Mouse (Mus musculus): ENCODE data around the gene Fam135a.

Gene Fam135a

DNA sequence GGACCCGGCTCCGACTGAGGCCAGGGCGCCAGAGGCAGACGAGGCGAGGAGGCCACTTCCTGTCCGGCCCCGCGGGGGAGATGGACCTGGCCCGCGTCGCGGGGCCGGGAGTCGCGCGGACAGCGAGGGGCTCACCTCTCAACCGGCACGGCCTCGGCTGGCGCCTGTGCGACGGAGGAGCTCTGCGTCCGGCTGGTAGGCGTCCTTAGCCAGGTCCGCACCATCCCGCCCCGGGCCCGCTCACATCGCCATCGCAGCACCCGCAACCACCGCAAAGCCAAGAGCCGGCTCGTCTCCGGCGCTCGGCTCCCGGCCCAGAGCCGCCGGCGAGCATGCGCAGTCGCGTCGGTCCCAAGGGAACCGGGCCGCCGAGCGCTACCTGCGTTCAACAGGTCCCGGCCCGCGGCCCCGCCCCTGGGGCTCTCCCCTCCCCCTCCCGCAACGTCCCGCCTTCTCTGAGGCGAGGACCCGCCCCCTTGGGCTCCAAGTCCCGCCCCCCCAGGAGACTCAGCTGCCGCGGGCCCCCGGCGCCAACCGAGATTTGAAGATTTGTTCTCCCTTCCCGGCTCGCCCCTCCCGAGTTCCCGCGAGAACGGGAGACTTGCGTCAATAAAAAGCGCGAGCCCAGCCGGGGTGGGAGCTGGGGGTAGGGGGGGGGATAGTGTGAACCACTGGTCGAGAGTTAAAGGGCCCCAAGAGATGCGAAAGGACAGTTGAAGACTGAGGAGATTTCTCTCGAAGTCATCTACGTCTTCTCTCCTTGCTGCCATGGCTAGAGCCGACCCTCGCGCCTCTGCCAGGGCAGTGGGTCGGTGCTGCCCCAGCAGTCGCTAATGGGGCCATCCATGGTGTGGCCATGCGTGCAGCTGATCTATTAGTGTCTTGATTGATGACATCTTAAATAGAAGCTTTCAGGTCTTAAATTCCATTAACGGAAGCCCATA is at the start of gene Fam135a:
Gene Fam135a (minus strand): TSS at position 416 of the 944 bp plus-strand sequence.
- DNase-seq (ENCODE audit: low read depth): peak; percentile 32

DNA sequence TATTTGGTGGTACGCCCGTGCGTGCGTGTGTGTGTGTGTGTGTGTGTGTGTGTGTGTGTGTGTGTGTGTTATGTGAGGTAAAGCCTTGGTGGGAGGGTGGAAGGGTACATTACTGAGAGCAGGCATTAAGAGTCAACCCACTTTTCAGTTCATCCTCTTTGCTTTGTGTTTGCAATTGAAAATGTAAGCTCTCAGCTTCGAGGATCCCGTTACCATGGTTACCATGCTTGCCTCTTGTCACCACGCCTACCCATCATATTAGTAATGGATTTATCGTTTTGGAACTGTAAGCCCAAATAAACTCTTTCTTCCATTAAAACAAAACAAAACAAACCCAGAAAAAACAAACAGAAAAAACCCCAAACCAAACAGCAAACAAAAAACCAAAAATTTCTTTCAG is 43.4 kb upstream of the Fam135a start:
- DNase-seq (ENCODE audit: low read depth): no peak

DNA sequence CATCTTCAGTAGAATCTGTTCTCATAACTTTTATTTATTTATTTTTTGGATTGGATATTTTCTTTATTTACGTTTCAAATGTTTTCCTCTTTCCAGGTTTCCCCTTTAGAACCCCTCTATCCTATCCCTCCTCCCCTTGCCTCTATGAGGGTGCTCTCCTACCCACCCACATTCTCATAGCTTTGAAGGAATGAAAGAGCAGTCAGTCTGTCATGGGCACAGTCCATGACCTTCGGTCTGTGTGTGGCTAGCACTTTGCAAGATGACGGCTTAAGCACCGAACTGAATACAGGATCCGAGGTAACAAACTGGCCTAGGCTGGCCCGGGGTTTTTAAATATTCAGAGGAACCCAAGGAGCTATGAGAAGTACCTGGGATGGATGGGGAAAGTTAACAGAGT is 40.4 kb upstream of the Fam135a start:
- DNase-seq (ENCODE audit: low read depth): no peak

DNA sequence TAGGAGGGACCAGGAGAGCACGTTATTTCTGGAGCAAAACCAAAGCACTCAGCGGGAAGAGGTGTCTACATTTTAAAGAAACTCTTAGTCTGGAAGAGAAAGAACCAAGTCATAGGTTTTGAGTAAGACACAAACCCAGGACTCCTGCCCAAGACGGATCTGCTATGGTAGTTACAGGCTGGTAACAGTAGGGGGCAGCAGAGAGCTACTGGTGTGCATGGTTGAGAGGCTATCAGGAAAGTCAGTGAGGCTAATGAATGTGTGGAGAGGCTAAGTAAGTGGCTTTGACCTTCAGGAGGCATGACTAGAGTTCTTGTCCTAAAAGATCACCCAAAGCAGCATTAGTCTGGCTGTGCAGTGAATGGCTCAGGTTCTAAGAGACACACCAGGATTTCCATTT is 37.0 kb upstream of the Fam135a start:
- peak; percentile 15 for DNase-seq (ENCODE audit: low read depth)

DNA sequence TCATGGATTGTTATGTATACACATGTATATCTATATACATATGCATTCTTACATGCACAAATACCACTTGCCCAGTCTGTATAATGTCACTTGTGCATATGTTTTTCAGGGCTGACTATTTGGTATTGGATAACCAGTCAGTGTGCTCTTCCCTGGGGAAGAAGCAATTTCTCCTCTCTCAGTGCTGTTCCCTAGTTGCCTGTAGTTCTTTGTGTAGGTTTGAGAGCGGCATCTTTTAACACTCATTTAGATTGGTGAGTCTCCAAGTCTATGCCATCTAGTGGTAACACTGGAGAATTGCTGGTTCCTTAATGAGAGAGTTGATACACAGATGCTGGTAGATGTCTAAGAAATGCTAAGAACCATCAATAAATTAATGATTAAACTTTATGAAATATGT is 34.7 kb upstream of the Fam135a start:
- peak; percentile 3 for DNase-seq (ENCODE audit: low read depth)

DNA sequence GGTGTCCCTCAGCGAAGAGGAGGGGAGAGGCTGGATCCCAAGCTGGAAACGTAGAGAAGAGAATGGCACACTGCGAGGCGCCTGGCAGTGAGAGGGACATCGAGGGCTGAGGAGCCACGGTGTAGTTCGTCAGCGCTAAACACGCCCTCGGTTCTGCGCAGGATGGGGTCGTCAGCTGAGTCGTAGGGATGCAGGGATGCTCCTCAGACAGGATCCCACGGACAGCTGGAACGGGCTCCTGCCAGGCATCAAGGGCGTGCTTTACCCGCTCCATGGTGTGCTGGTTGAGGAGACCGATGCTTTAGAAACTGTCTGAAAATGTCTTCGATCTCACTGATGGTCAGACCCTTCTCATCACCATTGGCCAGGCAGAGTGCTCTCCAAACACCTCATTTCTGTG is 33.7 kb upstream of the Fam135a start:
- no peak for DNase-seq (ENCODE audit: low read depth)

DNA sequence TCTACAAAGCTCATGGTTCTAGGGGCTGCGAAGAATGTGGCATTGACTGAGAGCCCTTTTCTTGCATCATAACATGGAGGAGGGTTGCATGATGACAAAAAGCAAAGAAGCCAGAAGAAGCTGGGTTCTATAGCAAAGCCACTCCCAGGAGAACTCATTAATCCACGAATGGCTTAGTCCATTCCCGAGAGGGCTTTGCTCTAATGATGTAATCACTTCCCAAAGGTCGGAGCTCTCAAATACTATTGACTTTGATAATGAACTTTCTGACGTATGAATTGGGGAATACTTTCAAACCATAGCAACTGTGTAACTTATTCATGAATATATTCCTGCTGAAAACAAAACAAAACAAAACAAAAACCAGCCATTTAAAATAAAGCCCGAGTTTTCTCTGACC is 27.7 kb upstream of the Fam135a start:
- no peak for DNase-seq (ENCODE audit: low read depth)

DNA sequence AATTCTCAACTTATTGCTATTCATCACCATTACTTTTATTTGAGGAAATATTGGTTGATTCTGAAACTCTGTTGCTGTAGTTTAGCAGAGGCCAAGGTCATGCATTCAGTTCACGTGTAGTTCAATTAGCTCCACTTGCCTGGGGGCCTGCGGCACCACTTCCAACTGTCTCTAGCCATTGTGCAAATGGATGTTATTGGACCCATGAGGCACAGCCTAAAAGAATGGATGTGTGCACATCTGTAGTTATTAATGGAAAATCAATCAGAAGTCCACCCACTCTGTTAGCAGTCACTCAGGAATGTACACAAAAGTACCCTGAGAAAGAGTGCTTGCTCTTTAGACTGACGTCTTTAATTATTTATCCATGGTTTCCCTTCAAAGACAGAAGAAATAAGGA is 24.5 kb upstream of the Fam135a start:
- DNase-seq (ENCODE audit: low read depth): no peak

DNA sequence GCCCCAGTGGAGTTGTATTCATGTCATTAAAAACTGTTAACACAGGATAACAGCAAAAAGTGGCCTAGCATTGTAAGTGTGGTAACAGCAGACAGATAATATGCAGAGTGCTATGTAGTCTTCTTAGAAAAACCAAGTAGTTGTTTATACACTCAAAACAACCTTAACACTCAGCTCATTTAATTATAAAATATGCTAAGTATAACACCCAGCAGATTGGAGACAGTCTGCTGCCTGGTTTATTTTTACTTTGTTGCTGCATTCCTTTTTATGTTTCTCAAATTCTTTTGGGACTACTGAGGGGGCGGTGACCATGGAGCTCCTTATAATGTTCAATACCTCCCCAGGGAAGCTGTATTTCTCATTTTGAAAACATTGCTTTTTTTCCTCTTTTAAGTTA is 22.4 kb upstream of the Fam135a start:
- no peak for DNase-seq (ENCODE audit: low read depth)

DNA sequence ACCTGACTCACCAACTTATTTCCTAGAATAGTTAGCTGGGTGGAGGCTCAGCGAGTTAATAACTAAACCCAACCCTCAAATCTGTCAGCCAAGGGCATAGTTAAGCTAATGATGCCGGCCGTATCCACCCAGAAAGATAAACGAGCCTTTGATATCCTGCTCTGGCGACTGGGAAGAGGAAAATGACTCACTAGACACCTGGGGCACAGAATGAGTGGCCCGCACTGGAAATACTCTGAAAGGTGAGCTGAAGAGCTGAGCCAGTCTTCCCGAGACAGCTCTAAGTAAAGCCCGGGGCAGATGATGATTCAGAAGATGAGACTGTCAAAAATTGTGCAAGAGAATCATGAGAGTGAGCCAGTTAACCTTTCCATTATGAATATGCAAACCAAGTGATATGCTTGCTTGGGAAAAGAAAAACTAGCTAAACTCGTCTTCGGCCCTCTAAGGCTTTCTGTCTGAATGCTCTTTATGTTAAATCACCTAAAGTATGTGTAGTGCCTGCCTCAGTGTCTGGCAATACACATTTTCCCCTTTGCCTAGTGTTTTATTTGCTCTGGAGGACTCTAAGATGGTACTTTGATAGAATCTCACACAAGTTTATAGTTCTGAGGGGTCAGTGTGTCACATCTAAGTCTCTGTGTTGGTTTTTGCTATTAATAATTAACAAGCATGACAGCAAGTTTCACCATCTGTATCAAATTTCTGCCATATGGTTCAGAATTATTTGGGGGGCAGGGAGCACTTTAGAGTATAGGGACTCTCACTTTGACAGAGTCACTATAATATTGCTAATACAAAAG is 8.0 kb upstream of the Fam135a start:
- DNase-seq (ENCODE audit: low read depth): no peak

DNA sequence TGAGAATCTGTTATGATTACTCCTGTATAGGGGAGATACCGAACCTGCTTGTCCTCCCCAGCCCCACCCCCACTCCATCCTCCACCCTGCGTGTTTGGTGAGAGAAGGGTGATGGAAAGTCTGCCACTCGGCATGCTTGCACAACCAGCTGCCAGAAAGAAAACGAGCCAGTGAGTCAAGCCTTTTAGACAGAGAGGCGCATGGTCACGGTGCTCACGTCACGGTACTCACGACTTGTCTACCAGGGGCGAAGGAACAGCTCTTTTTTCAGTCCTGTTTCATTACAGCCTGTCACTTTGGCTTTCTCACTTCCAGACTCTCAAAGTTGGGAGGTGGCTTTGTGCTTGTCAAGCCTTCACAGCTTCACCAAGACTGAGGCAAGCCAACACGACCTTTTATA is 7.2 kb upstream of the Fam135a start:
- no peak for DNase-seq (ENCODE audit: low read depth)

DNA sequence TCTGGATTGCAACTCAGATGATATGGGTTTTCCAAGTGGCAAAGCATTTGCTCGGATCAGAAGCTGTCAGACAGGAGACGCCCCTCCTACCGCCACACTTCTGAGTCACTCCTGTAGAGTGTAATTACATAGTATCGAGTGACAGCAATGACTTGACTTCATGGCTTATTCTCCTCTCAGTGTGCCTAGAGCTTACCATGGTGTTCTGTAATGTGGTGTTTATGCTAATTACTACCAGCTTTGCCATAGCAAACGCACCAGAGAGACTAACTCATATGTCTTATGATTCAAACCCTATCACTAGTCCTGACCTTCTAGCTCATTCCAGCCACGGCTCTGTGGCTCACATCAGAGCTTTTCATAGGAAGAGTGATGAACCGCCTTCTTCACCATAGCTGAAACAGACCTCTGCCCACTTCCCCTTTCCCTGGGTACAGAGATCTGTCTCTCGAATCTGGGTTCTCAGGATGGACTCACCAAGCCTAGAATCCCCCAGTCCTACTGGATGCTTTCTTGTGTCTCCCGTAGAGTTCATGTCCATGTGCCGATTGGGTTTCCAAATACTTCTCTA is 2.5 kb upstream of the Fam135a start:
- no peak for DNase-seq (ENCODE audit: low read depth)

DNA sequence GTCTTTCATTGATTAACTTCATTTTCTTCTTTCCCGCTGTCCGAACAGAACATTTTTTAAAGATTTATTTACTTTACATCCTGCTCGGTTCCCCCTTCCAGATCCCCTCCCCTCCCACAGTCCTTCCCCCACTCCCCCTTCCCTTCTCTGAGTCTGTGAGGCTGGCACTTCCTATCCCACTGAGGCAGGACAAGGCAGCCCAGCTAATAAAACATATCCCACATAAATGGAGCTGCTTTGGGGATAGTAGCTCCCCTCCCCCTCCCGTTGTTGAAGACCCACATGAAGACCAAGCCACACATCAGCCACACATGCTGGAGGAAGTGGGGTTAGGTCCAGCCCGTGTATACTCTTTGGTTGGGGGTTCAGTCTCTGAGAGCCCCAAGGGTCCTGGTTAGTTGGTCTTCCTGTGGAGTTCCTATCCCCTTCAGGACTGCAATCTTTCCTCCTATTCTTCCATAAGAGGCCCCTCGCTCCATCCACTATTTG is 773 bp upstream of the Fam135a start:
- DNase-seq (ENCODE audit: low read depth): no peak

DNA sequence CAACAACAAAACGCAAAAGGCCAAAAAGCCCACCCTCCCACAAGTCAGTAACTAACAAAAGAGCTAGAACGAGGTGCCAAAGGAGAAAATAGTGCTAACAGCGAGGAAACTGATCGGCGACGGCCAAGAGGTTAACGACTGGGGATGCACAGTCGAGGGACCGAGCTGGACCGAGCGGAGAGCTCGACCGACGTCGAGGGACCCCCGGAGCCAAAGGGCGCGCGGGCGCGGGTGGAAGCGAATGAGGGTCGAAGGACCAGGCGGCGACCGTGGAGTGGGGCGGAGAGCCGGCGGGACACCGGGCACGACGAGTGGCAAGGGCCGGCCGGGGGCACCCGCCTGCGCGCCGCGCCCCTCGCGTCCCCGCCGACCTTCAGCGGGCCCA is 608 bp downstream of the Fam135a start:
- no peak for DNase-seq (ENCODE audit: low read depth)

DNA sequence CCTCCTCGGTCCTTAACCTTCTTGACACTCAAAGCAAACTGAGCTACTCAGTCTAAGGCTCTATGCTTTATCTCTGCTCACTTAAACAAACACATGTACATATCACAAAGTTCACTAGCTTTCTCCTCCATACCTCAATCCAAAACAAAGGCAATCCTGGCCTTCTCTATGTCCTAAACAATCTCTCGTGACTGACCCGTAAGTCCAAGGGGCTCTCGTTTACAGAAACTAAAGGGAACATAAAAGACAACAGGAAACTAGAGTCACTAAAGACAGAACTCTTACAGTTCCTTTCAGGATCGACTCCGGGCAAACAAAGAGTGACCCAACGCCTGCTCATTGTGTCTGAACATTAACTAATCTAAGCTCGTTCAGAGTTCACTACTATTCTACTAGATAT is 2.6 kb downstream of the Fam135a start:
- no peak for DNase-seq (ENCODE audit: low read depth)

DNA sequence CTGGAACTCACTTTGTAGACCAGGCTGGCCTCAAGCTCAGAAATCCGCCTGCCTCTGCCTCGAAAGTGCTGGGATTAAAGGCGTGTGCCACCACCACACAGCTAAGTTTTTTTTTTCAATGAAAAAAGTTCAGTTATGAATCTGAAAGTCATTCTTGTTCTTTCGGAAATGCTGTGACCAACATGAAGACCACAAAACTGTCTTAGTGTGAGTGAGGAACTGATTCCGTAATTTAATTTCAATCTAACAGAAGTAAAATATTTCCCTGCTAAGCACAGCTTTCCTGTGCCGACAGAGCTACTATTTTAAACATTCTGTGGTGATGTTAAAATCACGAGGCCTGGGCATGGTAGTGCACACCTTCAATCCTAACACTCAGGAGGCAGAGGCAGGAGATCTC is 7.7 kb downstream of the Fam135a start:
- no peak for DNase-seq (ENCODE audit: low read depth)

DNA sequence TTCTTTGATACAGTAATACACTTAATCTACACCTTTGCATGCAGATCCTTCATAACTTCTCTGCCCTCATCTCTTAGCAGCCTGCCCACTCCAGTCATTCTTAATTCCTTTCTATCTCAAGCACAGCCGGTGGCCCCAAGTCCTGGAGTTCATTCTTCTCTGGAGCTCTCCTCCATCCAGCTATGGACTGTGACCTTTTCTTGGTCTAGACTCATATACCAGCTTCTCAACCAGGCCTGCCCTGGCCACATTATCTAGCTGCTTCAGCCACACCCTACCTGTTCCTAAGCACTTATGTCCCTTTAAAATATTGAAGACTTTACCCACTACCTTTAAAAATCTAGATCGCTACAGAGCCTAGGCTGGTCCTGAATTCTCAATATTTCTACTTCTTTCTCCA is 9.5 kb downstream of the Fam135a start:
- DNase-seq (ENCODE audit: low read depth): no peak

DNA sequence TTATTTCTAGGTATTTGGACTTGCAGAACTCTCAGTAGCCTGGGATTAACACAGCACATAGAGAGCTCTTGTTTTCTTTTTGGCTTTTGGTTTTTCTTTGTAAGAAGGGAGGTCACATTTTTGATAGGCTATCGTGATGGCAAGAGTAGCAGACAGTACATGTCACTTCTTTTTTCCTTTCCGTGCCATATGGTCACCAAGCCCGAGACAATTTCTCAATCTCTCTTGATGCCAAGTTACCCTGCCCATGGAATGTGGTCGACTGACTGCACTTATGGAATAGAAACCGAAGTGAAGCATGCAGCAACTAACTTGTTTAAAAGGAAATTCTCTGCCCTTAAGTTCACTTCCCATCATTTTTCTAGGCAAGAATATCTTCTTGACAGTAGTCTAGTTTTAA is 10.0 kb downstream of the Fam135a start:
- DNase-seq (ENCODE audit: low read depth): no peak

DNA sequence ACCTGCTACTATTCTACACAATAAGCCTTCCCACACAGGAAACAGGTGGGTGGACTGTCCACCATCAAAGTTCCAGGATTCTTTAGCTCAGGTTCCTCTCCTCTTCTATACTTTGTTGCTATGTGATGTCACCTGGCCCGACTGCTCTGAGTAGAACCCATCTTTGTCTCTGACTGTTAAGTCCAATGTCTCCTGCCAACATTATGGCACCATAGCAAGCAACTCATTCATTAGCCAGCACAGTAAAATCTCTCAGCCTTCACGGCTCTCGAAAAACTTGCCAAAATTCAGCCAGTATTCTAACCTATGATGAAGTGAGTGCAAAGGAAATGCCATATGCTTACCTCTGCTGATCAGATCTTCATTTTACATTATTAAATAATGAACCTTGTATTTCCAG is 14.0 kb downstream of the Fam135a start:
- no peak for DNase-seq (ENCODE audit: low read depth)

DNA sequence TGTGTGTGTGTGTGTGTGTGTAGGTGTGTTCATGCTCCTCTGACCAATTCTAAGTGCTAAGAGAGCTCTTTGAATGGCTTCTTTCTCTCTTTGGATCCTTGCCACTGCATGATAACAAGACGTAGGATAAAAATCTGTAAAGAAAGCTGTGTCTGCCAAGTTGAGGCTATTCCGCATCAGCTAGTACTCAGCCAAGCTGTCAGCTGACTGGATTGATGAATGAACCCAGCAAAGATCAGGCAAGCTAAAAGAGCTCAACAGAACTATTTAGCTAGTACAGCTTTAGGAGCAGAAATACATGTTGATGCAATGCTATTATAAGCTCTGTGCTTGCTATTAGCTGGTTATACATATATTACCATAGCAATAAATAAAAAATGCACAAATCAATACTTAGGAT is 25.7 kb downstream of the Fam135a start:
- no peak for DNase-seq (ENCODE audit: low read depth)

DNA sequence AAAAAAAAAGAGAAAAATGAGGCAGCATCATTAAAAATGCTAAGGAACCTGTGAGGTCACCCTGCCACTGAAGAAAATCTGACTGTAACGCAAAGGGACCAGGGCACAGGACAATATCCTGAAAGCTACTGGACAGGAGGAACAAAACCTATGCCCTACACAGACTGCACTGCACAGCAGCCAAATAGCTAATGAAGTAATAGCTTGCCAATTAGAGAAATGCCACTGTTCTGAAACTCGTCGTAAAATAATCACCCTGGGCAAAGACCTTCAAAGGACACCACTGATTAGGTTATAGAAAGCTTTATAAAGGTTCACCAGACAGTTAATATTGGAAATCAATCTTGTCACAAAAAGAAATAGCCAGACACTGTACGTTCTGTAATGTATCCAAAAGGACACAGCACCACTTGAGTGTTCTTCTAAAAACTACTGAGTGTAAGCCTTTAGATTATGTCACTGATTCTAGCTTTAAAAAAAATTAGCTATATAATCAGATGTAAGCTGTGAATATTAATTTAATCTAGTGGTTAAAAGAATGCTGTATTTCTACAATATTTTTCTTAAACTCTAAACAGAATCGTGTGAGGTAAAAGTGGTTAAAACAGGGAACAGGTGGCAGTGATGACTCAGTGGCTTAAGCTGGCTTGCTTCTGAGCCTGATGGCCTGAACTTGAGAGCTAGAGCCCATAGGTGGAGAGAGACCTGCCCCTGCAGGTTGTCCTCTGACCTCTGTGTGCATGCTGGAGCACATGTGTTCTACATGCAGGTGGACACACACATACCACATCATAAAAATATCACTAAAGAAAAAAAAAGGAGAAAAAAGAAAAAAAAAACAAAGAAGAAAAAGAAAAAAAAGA is 26.5 kb downstream of the Fam135a start:
- DNase-seq (ENCODE audit: low read depth): no peak

DNA sequence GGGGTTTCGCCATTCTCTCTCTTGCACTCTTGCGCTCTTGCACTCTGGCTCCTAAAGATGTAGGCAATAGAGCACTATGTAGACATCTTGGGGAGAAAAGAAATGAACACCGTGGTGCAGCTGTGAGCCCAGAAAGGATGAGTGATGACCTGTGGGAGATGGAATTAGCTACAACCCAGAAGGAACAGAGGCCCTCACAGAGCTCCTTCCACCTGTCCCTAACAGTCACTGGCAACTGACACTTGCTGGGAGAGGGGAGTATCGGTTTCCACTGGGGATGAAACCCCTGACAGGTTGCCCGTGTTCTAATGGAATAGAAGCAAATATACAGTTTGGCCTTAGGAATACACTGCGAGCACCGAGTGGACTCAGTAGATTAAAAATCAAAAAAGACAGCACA is 31.3 kb downstream of the Fam135a start:
- DNase-seq (ENCODE audit: low read depth): no peak
